Mouse (Mus musculus): ENCODE measurements at regions not wholly inside any gene's neighbourhood (a gene's known extent, or its start where the extent isn't known, plus 50 kb on each side); places are given as distances from the start of the nearest gene placed in this dataset.
A peak's percentile ranks its signal among the peaks of the same experiment; 100 is the strongest.
"Not testable (repeated sequence)": the region's sequence is repeated elsewhere in the genome, so short reads cannot be mapped to it uniquely, and the experiment has no call there.

DNA sequence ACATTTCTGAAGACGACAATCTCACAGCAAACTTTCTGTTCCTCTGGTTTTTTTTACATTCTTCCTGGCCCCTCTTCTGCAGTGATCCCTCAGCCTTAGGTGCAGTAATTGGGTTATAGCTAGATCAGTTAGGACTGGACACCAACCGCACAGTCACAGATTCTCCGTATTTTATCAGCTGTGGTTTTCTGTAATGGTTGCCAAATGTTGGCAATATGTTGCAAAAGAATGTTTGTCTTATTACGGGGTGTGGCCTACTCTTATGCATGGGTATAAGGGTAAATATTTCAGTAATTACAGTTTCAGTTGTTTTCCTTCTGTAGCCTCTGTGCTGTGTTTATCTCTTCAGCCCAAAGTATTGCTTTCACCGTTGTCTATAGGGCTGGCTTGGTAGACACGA is 133.2 kb upstream of the Tsc22d2 start:
- DNase-seq (ENCODE audit: low spot score, missing footprints) (peak; percentile 41), ATAC-seq (ENCODE audit: low FRiP score) (no peak)
- WGBS = 89% methylated on average over 6 of the region's 6 CpGs
- no peak overlapping the region for H3K9ac ChIP-seq (ENCODE audit: low read length)
- no peaks in the 10 kb centered on the region for H3K4me1 ChIP-seq (ENCODE audit: control insufficient read depth, insufficient read depth, low read length)
- H3K9me3 ChIP-seq (ENCODE audit: control insufficient read depth, low read length) = no peaks in the 10 kb centered on the region
- no peak overlapping the region for H3K4me2 ChIP-seq
- no peaks in the 10 kb centered on the region for H3K36me3 ChIP-seq (ENCODE audit: control insufficient read depth, insufficient read depth, low read length)
- no peak overlapping the region for H3K4me3 ChIP-seq (ENCODE audit: low read depth, low read length)
- no peak overlapping the region for H3K27ac ChIP-seq (ENCODE audit: low read depth, low read length)
- no peaks in the 10 kb centered on the region for H3K27me3 ChIP-seq (ENCODE audit: control insufficient read depth, insufficient read depth, low read length)

DNA sequence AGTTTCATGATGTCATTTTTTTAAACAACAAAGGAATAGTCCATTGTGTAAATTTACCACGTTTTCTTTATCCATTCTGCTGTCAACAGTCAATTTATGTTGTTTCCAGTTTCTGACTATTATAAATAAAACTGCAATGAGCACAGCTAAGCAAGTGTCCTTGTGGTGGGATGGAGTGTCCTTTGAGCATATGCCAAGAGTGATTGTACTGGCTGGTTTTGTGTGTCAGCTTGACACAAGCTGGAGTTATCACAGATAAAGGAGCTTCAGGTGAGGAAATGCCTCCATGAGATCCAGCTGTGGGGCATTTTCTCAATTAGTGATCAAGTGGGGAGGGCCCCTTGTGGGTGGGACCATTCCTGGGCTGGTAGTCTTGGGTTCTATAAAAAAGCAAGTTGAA is 130.1 kb upstream of the Tsc22d2 start:
- not testable (repeated sequence) for H3K9me3 ChIP-seq (ENCODE audit: control insufficient read depth, low read length); H3K4me3 ChIP-seq (ENCODE audit: low read depth, low read length)
- 47% methylated on average over 1 of the region's 1 CpGs for WGBS

GRCm38 (mm10) chr3:58295810-58296209 is 118.7 kb upstream of the Tsc22d2 start:
- 86% methylated on average over 5 of the region's 5 CpGs for WGBS
- Histone ChIP-seq H3K36me3 (ENCODE audit: control insufficient read depth, insufficient read depth, low read length) (no peaks in the 10 kb centered on the region), H3K27ac (ENCODE audit: low read depth, low read length) (no peak overlapping the region), H3K9me3 (ENCODE audit: control insufficient read depth, low read length) (no peaks in the 10 kb centered on the region), H3K27me3 (ENCODE audit: control insufficient read depth, insufficient read depth, low read length) (no peaks in the 10 kb centered on the region), H3K4me3 (ENCODE audit: low read depth, low read length) (no peak overlapping the region), H3K4me2 (no peak overlapping the region), H3K9ac (ENCODE audit: low read length) (no peak overlapping the region), H3K4me1 (ENCODE audit: control insufficient read depth, insufficient read depth, low read length) (no peaks in the 10 kb centered on the region)
- DNase-seq (ENCODE audit: low spot score, missing footprints) (no peak), ATAC-seq (ENCODE audit: low FRiP score) (no peak)

More for the DNA sequence above, 130.1 kb upstream of the Tsc22d2 start:
- H3K4me2 ChIP-seq; ATAC-seq (ENCODE audit: low FRiP score); H3K9ac ChIP-seq (ENCODE audit: low read length); H3K36me3 ChIP-seq (ENCODE audit: control insufficient read depth, insufficient read depth, low read length); H3K4me1 ChIP-seq (ENCODE audit: control insufficient read depth, insufficient read depth, low read length); DNase-seq (ENCODE audit: low spot score, missing footprints); H3K27me3 ChIP-seq (ENCODE audit: control insufficient read depth, insufficient read depth, low read length); H3K27ac ChIP-seq (ENCODE audit: low read depth, low read length): not testable (repeated sequence)

DNA sequence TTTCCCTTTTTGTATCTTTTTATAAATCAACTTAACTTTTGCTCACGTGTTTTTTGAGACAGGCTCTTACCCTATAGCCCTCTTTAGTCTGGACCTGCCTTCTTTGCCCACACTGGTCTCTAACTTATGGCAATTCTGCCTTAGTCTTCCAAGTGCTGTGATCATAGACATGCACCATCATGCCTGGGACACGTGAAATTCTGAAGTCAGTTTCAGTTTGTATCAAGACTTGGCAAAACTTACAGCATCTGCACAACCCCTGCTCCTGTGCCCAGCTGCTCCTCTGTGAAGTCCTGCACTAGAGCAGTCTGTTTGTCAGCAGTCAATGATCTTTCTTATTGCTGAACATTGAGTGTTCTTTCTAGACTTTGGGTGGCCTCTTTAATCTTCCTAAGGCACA is 114.3 kb upstream of the Tsc22d2 start:
- Histone ChIP-seq H3K36me3 (ENCODE audit: control insufficient read depth, insufficient read depth, low read length) (no peaks in the 10 kb centered on the region), H3K4me2 (no peak overlapping the region), H3K9me3 (ENCODE audit: control insufficient read depth, low read length) (no peaks in the 10 kb centered on the region), H3K4me1 (ENCODE audit: control insufficient read depth, insufficient read depth, low read length) (peaks cover 4% of the 10 kb centered on the region; the same call in 1 of the 2 replicates), H3K9ac (ENCODE audit: low read length) (no peak overlapping the region), H3K27ac (ENCODE audit: low read depth, low read length) (no peak overlapping the region), H3K27me3 (ENCODE audit: control insufficient read depth, insufficient read depth, low read length) (no peaks in the 10 kb centered on the region), H3K4me3 (ENCODE audit: low read depth, low read length) (no peak overlapping the region)
- 77% methylated on average over 2 of the region's 2 CpGs for WGBS
- DNase-seq (ENCODE audit: low spot score, missing footprints) (no peak), ATAC-seq (ENCODE audit: low FRiP score) (no peak)

- Histone ChIP-seq H3K27ac (ENCODE audit: low read depth, low read length) (no peak overlapping the region), H3K9me3 (ENCODE audit: control insufficient read depth, low read length) (no peaks in the 10 kb centered on the region), H3K4me1 (ENCODE audit: control insufficient read depth, insufficient read depth, low read length) (peaks cover 4% of the 10 kb centered on the region; the same call in 1 of the 2 replicates), H3K27me3 (ENCODE audit: control insufficient read depth, insufficient read depth, low read length) (no peaks in the 10 kb centered on the region), H3K9ac (ENCODE audit: low read length) (no peak overlapping the region), H3K4me2 (no peak overlapping the region), H3K36me3 (ENCODE audit: control insufficient read depth, insufficient read depth, low read length) (no peaks in the 10 kb centered on the region), H3K4me3 (ENCODE audit: low read depth, low read length) (no peak overlapping the region)
- ATAC-seq (ENCODE audit: low FRiP score) (no peak), DNase-seq (ENCODE audit: low spot score, missing footprints) (no peak)
- 64% methylated on average over 5 of the region's 5 CpGs for WGBS
These were observed 113.6 kb upstream of the Tsc22d2 start for GRCm38 (mm10) chr3:58300801-58301485.

DNA sequence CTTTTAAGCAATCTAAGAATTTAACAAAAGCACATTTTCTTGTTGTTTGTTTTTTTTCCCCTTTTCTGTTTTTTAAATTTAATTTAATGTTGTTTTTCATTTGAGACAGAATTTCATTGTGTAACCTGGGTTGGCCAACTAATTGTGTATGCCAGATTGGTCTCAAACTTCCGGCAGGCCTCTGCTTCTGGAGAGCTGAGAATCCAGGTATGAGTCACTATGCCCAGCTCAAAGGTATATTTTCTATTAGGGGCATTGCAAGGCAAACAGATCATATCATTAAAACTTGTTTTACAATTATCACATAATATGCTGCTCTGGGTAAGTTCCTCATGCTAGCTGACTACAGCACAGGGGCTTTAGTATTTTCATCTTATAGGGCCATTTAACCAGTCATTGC is 112.2 kb upstream of the Tsc22d2 start:
- 87% methylated on average over 1 of the region's 1 CpGs for WGBS
- Histone ChIP-seq H3K4me2 (no peak overlapping the region), H3K9me3 (ENCODE audit: control insufficient read depth, low read length) (no peaks in the 10 kb centered on the region), H3K27ac (ENCODE audit: low read depth, low read length) (no peak overlapping the region), H3K4me3 (ENCODE audit: low read depth, low read length) (no peak overlapping the region), H3K4me1 (ENCODE audit: control insufficient read depth, insufficient read depth, low read length) (peaks cover 4% of the 10 kb centered on the region; the same call in 1 of the 2 replicates), H3K9ac (ENCODE audit: low read length) (no peak overlapping the region), H3K36me3 (ENCODE audit: control insufficient read depth, insufficient read depth, low read length) (no peaks in the 10 kb centered on the region), H3K27me3 (ENCODE audit: control insufficient read depth, insufficient read depth, low read length) (no peaks in the 10 kb centered on the region)
- DNase-seq (ENCODE audit: low spot score, missing footprints) (no peak), ATAC-seq (ENCODE audit: low FRiP score) (no peak)

DNA sequence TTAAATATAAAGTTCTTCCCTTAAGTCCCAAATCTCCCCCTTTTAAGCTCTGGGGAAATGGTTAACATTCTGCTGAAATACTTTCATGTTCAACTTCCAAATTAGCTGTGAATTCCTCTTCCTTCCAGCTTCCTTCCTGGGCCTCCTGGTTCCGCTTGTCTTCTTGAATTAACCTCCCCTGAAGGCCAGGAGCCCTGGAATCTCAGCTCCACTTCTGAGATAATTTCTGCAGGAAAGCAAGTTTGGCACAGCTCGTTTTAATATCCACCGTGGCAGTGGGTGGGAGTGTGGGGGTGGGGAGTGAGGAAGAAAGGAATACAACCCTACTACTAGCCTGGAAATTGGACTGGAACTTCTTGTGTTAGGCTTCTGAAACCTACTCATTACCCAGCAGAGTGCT is 110.8 kb upstream of the Tsc22d2 start:
- H3K27ac ChIP-seq (ENCODE audit: low read depth, low read length) = no peak overlapping the region
- no peaks in the 10 kb centered on the region for H3K27me3 ChIP-seq (ENCODE audit: control insufficient read depth, insufficient read depth, low read length)
- H3K4me2 ChIP-seq = no peak overlapping the region
- ATAC-seq (ENCODE audit: low FRiP score) (no peak), DNase-seq (ENCODE audit: low spot score, missing footprints) (no peak)
- no peak overlapping the region for H3K4me3 ChIP-seq (ENCODE audit: low read depth, low read length)
- H3K9me3 ChIP-seq (ENCODE audit: control insufficient read depth, low read length) = no peaks in the 10 kb centered on the region
- H3K4me1 ChIP-seq (ENCODE audit: control insufficient read depth, insufficient read depth, low read length) = peaks cover 4% of the 10 kb centered on the region; the same call in 1 of the 2 replicates
- 37% methylated on average over 3 of the region's 3 CpGs for WGBS
- no peaks in the 10 kb centered on the region for H3K36me3 ChIP-seq (ENCODE audit: control insufficient read depth, insufficient read depth, low read length)
- H3K9ac ChIP-seq (ENCODE audit: low read length) = no peak overlapping the region

- Histone ChIP-seq H3K9ac (ENCODE audit: low read length) (no peak overlapping the region), H3K27me3 (ENCODE audit: control insufficient read depth, insufficient read depth, low read length) (no peaks in the 10 kb centered on the region), H3K36me3 (ENCODE audit: control insufficient read depth, insufficient read depth, low read length) (no peaks in the 10 kb centered on the region), H3K4me2 (no peak overlapping the region), H3K27ac (ENCODE audit: low read depth, low read length) (no peak overlapping the region), H3K4me1 (ENCODE audit: control insufficient read depth, insufficient read depth, low read length) (no peaks in the 10 kb centered on the region), H3K9me3 (ENCODE audit: control insufficient read depth, low read length) (no peaks in the 10 kb centered on the region), H3K4me3 (ENCODE audit: low read depth, low read length) (no peak overlapping the region)
- WGBS = 95% methylated on average over 8 of the region's 8 CpGs
- ATAC-seq (ENCODE audit: low FRiP score) (no peak), DNase-seq (ENCODE audit: low spot score, missing footprints) (no peak)
These were observed 104.9 kb upstream of the Tsc22d2 start for GRCm38 (mm10) chr3:58309601-58310000.

- WGBS = 88% methylated on average over 4 of the region's 4 CpGs
- no peak for ATAC-seq (ENCODE audit: low FRiP score)
- Histone ChIP-seq H3K4me3 (ENCODE audit: low read depth, low read length) (no peak overlapping the region), H3K27me3 (ENCODE audit: control insufficient read depth, insufficient read depth, low read length) (no peaks in the 10 kb centered on the region), H3K9me3 (ENCODE audit: control insufficient read depth, low read length) (no peaks in the 10 kb centered on the region), H3K36me3 (ENCODE audit: control insufficient read depth, insufficient read depth, low read length) (no peaks in the 10 kb centered on the region), H3K4me1 (ENCODE audit: control insufficient read depth, insufficient read depth, low read length) (no peaks in the 10 kb centered on the region), H3K4me2 (no peak overlapping the region), H3K9ac (ENCODE audit: low read length) (no peak overlapping the region), H3K27ac (ENCODE audit: low read depth, low read length) (no peak overlapping the region)
- no peak for DNase-seq (ENCODE audit: low spot score, missing footprints)
These were observed 104.1 kb upstream of the Tsc22d2 start for GRCm38 (mm10) chr3:58310390-58310789.
